Mouse (Mus musculus): Measurements from ENCODE around the gene Pgm1.

- TF ChIP-seq POLR2A (IDR thresholded peaks at IDR 0.05; ENCODE audit: control insufficient read depth, extremely low read depth, insufficient read depth, low read length, poor library complexity), result no peak
- TF ChIP-seq CTCF (IDR thresholded peaks at IDR 0.05; ENCODE audit: borderline replicate concordance, control insufficient read depth, extremely low read depth, insufficient read depth, low read length, poor library complexity), result no peak
These were observed 99.4 kb downstream of the Pgm1 start for GRCm38 (mm10) chr4:100028641-100029040.
